Mouse (Mus musculus): ENCODE data around the gene Vdac1.
"Not testable (repeated sequence)": the region's sequence is repeated elsewhere in the genome, so short reads cannot be mapped to it uniquely, and the experiment has no call there.

Gene Vdac1

GRCm38 (mm10) chr11:52354644-52355043 is 6.0 kb upstream of the Vdac1 start:
- Histone ChIP-seq H3K27me3 (ENCODE audit: control insufficient read depth, insufficient read depth, low read length, poor library complexity, severe bottlenecking) (no peaks in the 10 kb centered on the region), H3K36me3 (ENCODE audit: control insufficient read depth, insufficient read depth, low read length, poor library complexity, severe bottlenecking) (no peaks in the 10 kb centered on the region)
- DNase-seq (ENCODE audit: low read depth, low spot score), result no peak

- Histone ChIP-seq H3K27me3 (ENCODE audit: control insufficient read depth, insufficient read depth, low read length, poor library complexity, severe bottlenecking) (no peaks in the 10 kb centered on the region), H3K36me3 (ENCODE audit: control insufficient read depth, insufficient read depth, low read length, poor library complexity, severe bottlenecking) (no peaks in the 10 kb centered on the region)
- DNase-seq (ENCODE audit: low read depth, low spot score), result peak; percentile 26
These were observed 5.1 kb upstream of the Vdac1 start for GRCm38 (mm10) chr11:52355601-52356000.

- not testable (repeated sequence) for H3K27me3 ChIP-seq (ENCODE audit: control insufficient read depth, insufficient read depth, low read length, poor library complexity, severe bottlenecking); DNase-seq (ENCODE audit: low read depth, low spot score); H3K36me3 ChIP-seq (ENCODE audit: control insufficient read depth, insufficient read depth, low read length, poor library complexity, severe bottlenecking)
These were observed 3.6 kb upstream of the Vdac1 start for GRCm38 (mm10) chr11:52357091-52357490.

- DNase-seq (ENCODE audit: low read depth, low spot score), result no peak
- H3K36me3 ChIP-seq (ENCODE audit: control insufficient read depth, insufficient read depth, low read length, poor library complexity, severe bottlenecking), result no peaks in the 10 kb centered on the region
These were observed 2.1 kb upstream of the Vdac1 start for GRCm38 (mm10) chr11:52358520-52358919.

GRCm38 (mm10) chr11:52359686-52360470 is 782 bp upstream of the Vdac1 start:
- DNase-seq (ENCODE audit: low read depth, low spot score), result peak; percentile 54
- Histone ChIP-seq H3K36me3 (ENCODE audit: control insufficient read depth, insufficient read depth, low read length, poor library complexity, severe bottlenecking) (no peaks in the 10 kb centered on the region), H3K27me3 (ENCODE audit: control insufficient read depth, insufficient read depth, low read length, poor library complexity, severe bottlenecking) (no peaks in the 10 kb centered on the region)

More at GRCm38 (mm10) chr11:52358520-52358919, 2.1 kb upstream of the Vdac1 start:
- H3K27me3 ChIP-seq (ENCODE audit: control insufficient read depth, insufficient read depth, low read length, poor library complexity, severe bottlenecking), result no peaks in the 10 kb centered on the region

- no peak for DNase-seq (ENCODE audit: low read depth, low spot score)
- no peaks in the 10 kb centered on the region for H3K36me3 ChIP-seq (ENCODE audit: control insufficient read depth, insufficient read depth, low read length, poor library complexity, severe bottlenecking)
- H3K27me3 ChIP-seq (ENCODE audit: control insufficient read depth, insufficient read depth, low read length, poor library complexity, severe bottlenecking), result no peaks in the 10 kb centered on the region
These were observed 744 bp downstream of the Vdac1 start for GRCm38 (mm10) chr11:52361287-52361921.

- H3K36me3 ChIP-seq (ENCODE audit: control insufficient read depth, insufficient read depth, low read length, poor library complexity, severe bottlenecking), result no peaks in the 10 kb centered on the region
- no peak for DNase-seq (ENCODE audit: low read depth, low spot score)
- H3K27me3 ChIP-seq (ENCODE audit: control insufficient read depth, insufficient read depth, low read length, poor library complexity, severe bottlenecking), result no peaks in the 10 kb centered on the region
These were observed 3.7 kb downstream of the Vdac1 start for GRCm38 (mm10) chr11:52364376-52364775.

- Histone ChIP-seq H3K27me3 (ENCODE audit: control insufficient read depth, insufficient read depth, low read length, poor library complexity, severe bottlenecking) (no peaks in the 10 kb centered on the region), H3K36me3 (ENCODE audit: control insufficient read depth, insufficient read depth, low read length, poor library complexity, severe bottlenecking) (no peaks in the 10 kb centered on the region)
- no peak for DNase-seq (ENCODE audit: low read depth, low spot score)
These were observed 4.5 kb downstream of the Vdac1 start for GRCm38 (mm10) chr11:52365143-52365542.

GRCm38 (mm10) chr11:52366358-52366757 is 5.7 kb downstream of the Vdac1 start:
- no peak for DNase-seq (ENCODE audit: low read depth, low spot score)
- Histone ChIP-seq H3K36me3 (ENCODE audit: control insufficient read depth, insufficient read depth, low read length, poor library complexity, severe bottlenecking) (no peaks in the 10 kb centered on the region), H3K27me3 (ENCODE audit: control insufficient read depth, insufficient read depth, low read length, poor library complexity, severe bottlenecking) (no peaks in the 10 kb centered on the region)

GRCm38 (mm10) chr11:52368176-52368985 is 7.7 kb downstream of the Vdac1 start:
- H3K36me3 ChIP-seq (ENCODE audit: control insufficient read depth, insufficient read depth, low read length, poor library complexity, severe bottlenecking), result no peaks in the 10 kb centered on the region
- H3K27me3 ChIP-seq (ENCODE audit: control insufficient read depth, insufficient read depth, low read length, poor library complexity, severe bottlenecking), result no peaks in the 10 kb centered on the region
- peak; percentile 25 for DNase-seq (ENCODE audit: low read depth, low spot score)

- no peaks in the 10 kb centered on the region for H3K36me3 ChIP-seq (ENCODE audit: control insufficient read depth, insufficient read depth, low read length, poor library complexity, severe bottlenecking)
- DNase-seq (ENCODE audit: low read depth, low spot score), result no peak
- H3K27me3 ChIP-seq (ENCODE audit: control insufficient read depth, insufficient read depth, low read length, poor library complexity, severe bottlenecking), result no peaks in the 10 kb centered on the region
These were observed 8.8 kb downstream of the Vdac1 start for GRCm38 (mm10) chr11:52369252-52370134.

- Histone ChIP-seq H3K36me3 (ENCODE audit: control insufficient read depth, insufficient read depth, low read length, poor library complexity, severe bottlenecking) (no peaks in the 10 kb centered on the region; the same call in 1 of the 2 replicates), H3K27me3 (ENCODE audit: control insufficient read depth, insufficient read depth, low read length, poor library complexity, severe bottlenecking) (no peaks in the 10 kb centered on the region)
- no peak for DNase-seq (ENCODE audit: low read depth, low spot score)
These were observed 9.4 kb downstream of the Vdac1 start for GRCm38 (mm10) chr11:52370135-52370452.

GRCm38 (mm10) chr11:52370538-52370937 is 9.9 kb downstream of the Vdac1 start:
- Histone ChIP-seq H3K36me3 (ENCODE audit: control insufficient read depth, insufficient read depth, low read length, poor library complexity, severe bottlenecking) (no peaks in the 10 kb centered on the region; the same call in 1 of the 2 replicates), H3K27me3 (ENCODE audit: control insufficient read depth, insufficient read depth, low read length, poor library complexity, severe bottlenecking) (no peaks in the 10 kb centered on the region)
- no peak for DNase-seq (ENCODE audit: low read depth, low spot score)

GRCm38 (mm10) chr11:52373841-52374240 is 13.2 kb downstream of the Vdac1 start:
- H3K27me3 ChIP-seq (ENCODE audit: control insufficient read depth, insufficient read depth, low read length, poor library complexity, severe bottlenecking), result no peaks in the 10 kb centered on the region
- no peak for DNase-seq (ENCODE audit: low read depth, low spot score)
- H3K36me3 ChIP-seq (ENCODE audit: control insufficient read depth, insufficient read depth, low read length, poor library complexity, severe bottlenecking), result peaks cover 3% of the 10 kb centered on the region; the same call in 1 of the 2 replicates

All from splenic B cell, adult 2 months (primary cell).